Mouse (Mus musculus) kidney, embryonic 14.5 days (tissue): Measurements from ENCODE around the gene Gp5. TPM values are rescaled to one million over a fixed set of nuclear protein-coding genes. Genes with fewer than 3 reads are reported as not detected.

Source experiments
- ATAC-seq: fragments of 200-750 bp; cut with Nextera tagmentation; 2 replicates; pipeline ENCODE4 v1.8.0; 2017; ENCODE audit warnings: moderate number of reproducible peaks, mild to moderate bottlenecking, moderate TSS enrichment, moderate library complexity; ENCODE audit not compliant: low FRiP score, low TSS enrichment
- H3K27ac ChIP-seq: fragments of 300-500 bp; sonication (generic); 2 replicates; pipeline ENCODE4 v1.5.1; 2014; ENCODE audit warnings: low read depth, mild to moderate bottlenecking, low read length, moderate library complexity, mixed read lengths
- H3K27me3 ChIP-seq: fragments of 300-500 bp; sonication (generic); 2 replicates; pipeline ENCODE4 v1.6.1; 2014; ENCODE audit warnings: mild to moderate bottlenecking, low read length; ENCODE audit not compliant: control insufficient read depth, insufficient read depth
- H3K36me3 ChIP-seq: fragments of 300-500 bp; sonication (generic); 2 replicates; pipeline ENCODE4 v1.6.1; 2014; ENCODE audit warnings: low read length, mixed read lengths; ENCODE audit not compliant: control insufficient read depth, insufficient read depth
- H3K4me1 ChIP-seq: fragments of 300-500 bp; sonication (generic); 2 replicates; pipeline ENCODE4 v1.6.1; 2014; ENCODE audit warnings: low read length, mixed read lengths; ENCODE audit not compliant: control insufficient read depth, insufficient read depth
- H3K4me2 ChIP-seq: fragments of 300-500 bp; sonication (generic); replicated peaks from 2 replicates; pipeline ENCODE4 v1.6.1; 2014; ENCODE audit warnings: low read depth, mild to moderate bottlenecking, low read length
- H3K4me3 ChIP-seq: fragments of 300-500 bp; sonication (generic); 2 replicates; pipeline ENCODE4 v1.5.1; 2014; ENCODE audit warnings: mild to moderate bottlenecking, low read length
- H3K9ac ChIP-seq: fragments of 300-500 bp; sonication (generic); 2 replicates; pipeline ENCODE4 v1.6.1; 2014; ENCODE audit warnings: low read depth, mild to moderate bottlenecking, low read length, moderate library complexity
- H3K9me3 ChIP-seq: fragments of 300-500 bp; sonication (generic); 2 replicates; pipeline ENCODE4 v1.6.1; 2016; ENCODE audit warnings: low read length; ENCODE audit not compliant: control insufficient read depth
- WGBS: fragments of 180-500 bp; shearing (Covaris S2); extraction: QIAGEN DNeasy Blood & Tissue Kit; methylation state at CpG from one replicate; pipeline ENCODE4 v1.1.7; 2014; 5-methylcytosine and 5-hydroxymethylcytosine counted together
- polyA plus RNA-seq: library from polyadenylated mRNA; unstranded; fragments of >200 nt; fragmentation: Nextera tagmentation; extraction: Ambion mirVana; gene quantifications from 2 replicates; pipeline ENCODE4 v1.2.1, GENCODE M21; 2014

Gene Gp5
- polyA plus RNA-seq, 1 experiment from 2014 or later, result 0.55 TPM

- Histone ChIP-seq H3K27ac (no peak overlapping the region), H3K36me3 (no peaks in the 10 kb centered on the region), H3K4me2 (no peak overlapping the region), H3K27me3 (peaks cover 15% of the 10 kb centered on the region; the same call in 1 of the 2 replicates), H3K9me3 (no peaks in the 10 kb centered on the region), H3K4me3 (no peak overlapping the region), H3K4me1 (peaks cover 24% of the 10 kb centered on the region), H3K9ac (no peak overlapping the region)
- no peak for ATAC-seq
- 64% methylated on average over 4 of the region's 4 CpGs for WGBS
These were observed 24.9 kb downstream of the Gp5 start for GRCm38 (mm10) chr16:30285701-30286100.

- no peaks in the 10 kb centered on the region for H3K36me3 ChIP-seq
- no peak overlapping the region; the same call in 1 of the 2 replicates for H3K4me3 ChIP-seq
- peak overlapping the region; percentile 27 for H3K4me2 ChIP-seq
- peaks cover 22% of the 10 kb centered on the region for H3K4me1 ChIP-seq
- H3K9ac ChIP-seq, result no peak overlapping the region
- WGBS, result under 1% methylated on average over 15 of the region's 15 CpGs
- H3K27me3 ChIP-seq, result peaks cover 15% of the 10 kb centered on the region; the same call in 1 of the 2 replicates
- 0 out of 2 replicates have a peak, but pooled peaks have one; percentile 30 for ATAC-seq
- no peaks in the 10 kb centered on the region for H3K9me3 ChIP-seq
- H3K27ac ChIP-seq, result no peak overlapping the region
These were observed 26.7 kb downstream of the Gp5 start for GRCm38 (mm10) chr16:30283743-30284337.

GRCm38 (mm10) chr16:30282844-30283495 is 27.6 kb downstream of the Gp5 start, which contains the start of gene Lrrc15:
Gene Lrrc15 (minus strand): TSS chr16:30283256.
- Histone ChIP-seq H3K9ac (peak within 1 kb of the TSS; percentile 34), H3K27ac (no peak within 1 kb of the TSS), H3K4me1 (peaks cover 22% of the 10 kb centered on the region), H3K4me2 (peak within 1 kb of the TSS; percentile 61), H3K9me3 (no peaks in the 10 kb centered on the region), H3K4me3 (peak within 1 kb of the TSS; percentile 28), H3K36me3 (no peaks in the 10 kb centered on the region), H3K27me3 (peaks cover 15% of the 10 kb centered on the region; the same call in 1 of the 2 replicates)
- 2% methylated on average over 34 of the region's 34 CpGs for whole genome bisulfite sequencing
- ATAC-seq, result peak; percentile 51

GRCm38 (mm10) chr16:30280676-30281297 is 29.8 kb downstream of the Gp5 start:
- peaks cover 22% of the 10 kb centered on the region for H3K4me1 ChIP-seq

GRCm38 (mm10) chr16:30278406-30278805 is 32.2 kb downstream of the Gp5 start:
- Histone ChIP-seq H3K4me3 (no peak overlapping the region), H3K9me3 (no peaks in the 10 kb centered on the region), H3K9ac (no peak overlapping the region), H3K27me3 (peaks cover 10% of the 10 kb centered on the region; the same call in 1 of the 2 replicates), H3K36me3 (no peaks in the 10 kb centered on the region), H3K4me2 (no peak overlapping the region), H3K27ac (no peak overlapping the region), H3K4me1 (peaks cover 16% of the 10 kb centered on the region; the same call in 1 of the 2 replicates)
- ATAC-seq, result no peak
- WGBS, result 63% methylated on average over 11 of the region's 11 CpGs

More at GRCm38 (mm10) chr16:30280676-30281297, 29.8 kb downstream of the Gp5 start:
- Histone ChIP-seq H3K4me2 (no peak overlapping the region), H3K27ac (no peak overlapping the region), H3K9me3 (no peaks in the 10 kb centered on the region), H3K9ac (no peak overlapping the region), H3K36me3 (no peaks in the 10 kb centered on the region), H3K27me3 (peaks cover 15% of the 10 kb centered on the region; the same call in 1 of the 2 replicates), H3K4me3 (no peak overlapping the region)
- ATAC-seq, result no peak
- 3% methylated on average over 4 of the region's 4 CpGs for WGBS

- no peak for ATAC-seq
- Histone ChIP-seq H3K4me2 (no peak overlapping the region), H3K4me3 (no peak overlapping the region), H3K36me3 (no peaks in the 10 kb centered on the region), H3K9me3 (no peaks in the 10 kb centered on the region), H3K9ac (no peak overlapping the region), H3K4me1 (peaks cover 5% of the 10 kb centered on the region; the same call in 1 of the 2 replicates), H3K27me3 (no peaks in the 10 kb centered on the region), H3K27ac (no peak overlapping the region)
- WGBS, result 79% methylated on average over 15 of the region's 15 CpGs
These were observed 34.8 kb downstream of the Gp5 start for GRCm38 (mm10) chr16:30275558-30276340.

GRCm38 (mm10) chr16:30273065-30273464 is 37.5 kb downstream of the Gp5 start:
- WGBS, result 91% methylated on average over 8 of the region's 8 CpGs
- Histone ChIP-seq H3K4me3 (no peak overlapping the region), H3K4me1 (no peaks in the 10 kb centered on the region), H3K9me3 (no peaks in the 10 kb centered on the region), H3K27me3 (no peaks in the 10 kb centered on the region), H3K36me3 (no peaks in the 10 kb centered on the region), H3K4me2 (no peak overlapping the region), H3K9ac (no peak overlapping the region), H3K27ac (no peak overlapping the region)
- no peak for ATAC-seq

- Histone ChIP-seq H3K9me3 (no peaks in the 10 kb centered on the region), H3K36me3 (no peaks in the 10 kb centered on the region), H3K27me3 (no peaks in the 10 kb centered on the region), H3K9ac (no peak overlapping the region), H3K4me3 (no peak overlapping the region), H3K4me1 (no peaks in the 10 kb centered on the region), H3K4me2 (no peak overlapping the region), H3K27ac (no peak overlapping the region)
- 70% methylated on average over 6 of the region's 6 CpGs for WGBS
- ATAC-seq, result no peak
These were observed 38.5 kb downstream of the Gp5 start for GRCm38 (mm10) chr16:30271941-30272595.
